25 mouse cellular contexts compared by ENCODE assay signal in the genomic region with DNA sequence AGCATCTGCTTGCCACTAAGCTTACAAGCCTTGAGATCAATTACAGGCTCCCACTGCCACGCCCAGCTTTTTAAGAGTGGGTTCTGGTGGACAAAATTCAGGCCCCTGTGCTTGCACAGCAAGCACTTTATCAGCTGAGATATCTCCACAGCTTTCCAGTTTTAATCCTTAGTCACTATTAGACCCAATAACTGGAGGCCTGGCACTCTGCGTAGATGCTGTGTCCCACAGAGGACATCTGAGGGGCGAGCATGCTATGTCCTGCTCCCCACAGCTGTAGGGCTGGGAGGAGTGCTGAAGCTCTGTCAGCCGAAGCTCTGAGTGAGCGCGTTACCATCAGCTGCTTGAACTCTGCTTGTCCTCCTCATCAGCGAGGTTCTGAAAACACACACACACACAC. TPM values are rescaled to one million over a fixed set of nuclear protein-coding genes. Genes with fewer than 3 reads are reported as not detected.
DNase-seq lines count a peak whose midpoint lies in the region; ATAC-seq lines count a peak whose summit lies in the region.
"Had no signal": no experiment of that assay in that cellular context is flagged by ENCODE, and none has a peak within 500 bp of the region (broad histone marks: within the 10 kb centered on the region; RNA-seq: fewer than 3 reads in every experiment).

No protein-coding gene starts in this region.

- H3K9me3 ChIP-seq in midbrain, embryonic 11.5 days (ENCODE audit: control insufficient read depth, low read length) = no peaks in the 10 kb centered on the region
- H3K9me3 ChIP-seq in midbrain, embryonic 14.5 days (ENCODE audit: control insufficient read depth, low read length) = no peaks in the 10 kb centered on the region
- H3K9me3 ChIP-seq: G1E had no signal

- no peak for ATAC-seq in midbrain, embryonic 11.5 days (ENCODE audit: low FRiP score)
- ATAC-seq in midbrain, embryonic 14.5 days (ENCODE audit: low FRiP score, low TSS enrichment) = no peak
- ATAC-seq: activated CD4-positive, CD25-positive, alpha-beta regulatory T cell, adult 4 months; CD4-positive, CD25-positive, alpha-beta regulatory T cell, adult 4 months; Patski had no signal

- peaks cover 4% of the 10 kb centered on the region for H3K4me1 ChIP-seq in midbrain, embryonic 11.5 days (ENCODE audit: control insufficient read depth, insufficient read depth, low read length)
- no peaks in the 10 kb centered on the region for H3K4me1 ChIP-seq in midbrain, embryonic 14.5 days (ENCODE audit: control insufficient read depth, insufficient read depth, low read length)

- H3K4me2 ChIP-seq in midbrain, embryonic 11.5 days = no peak overlapping the region
- no peak overlapping the region for H3K4me2 ChIP-seq in midbrain, embryonic 14.5 days (ENCODE audit: low read length)

- peak; percentile 60 for DNase-seq in heart, adult 11 months
- DNase-seq in heart, adult 18-20 months = no peak
- DNase-seq in midbrain, embryonic 11.5 days (ENCODE audit: low spot score, missing footprints) = peak; percentile 57
- no peak for DNase-seq in midbrain, embryonic 14.5 days
- DNase-seq: adrenal gland, adult 2 months; adrenal gland, adult 8-10 months; adrenal gland, postnatal 10 days; adrenal gland, postnatal 14 days; adrenal gland, postnatal 25 days; adrenal gland, postnatal 36 days; B cell, adult 2 months; cerebellum, adult 11 months; cerebellum, adult 11-12 months; cerebellum, adult 18-20 months had no signal

- H3K27me3 ChIP-seq in midbrain, embryonic 11.5 days (ENCODE audit: control insufficient read depth, insufficient read depth, low read length) = peaks cover 12% of the 10 kb centered on the region; the same call in 1 of the 2 replicates
- peaks cover 19% of the 10 kb centered on the region; the same call in 1 of the 2 replicates for H3K27me3 ChIP-seq in midbrain, embryonic 14.5 days (ENCODE audit: control insufficient read depth, insufficient read depth, low read length)

- no peaks in the 10 kb centered on the region for H3K36me3 ChIP-seq in midbrain, embryonic 11.5 days (ENCODE audit: control insufficient read depth, insufficient read depth, low read length)
- H3K36me3 ChIP-seq in midbrain, embryonic 14.5 days (ENCODE audit: control insufficient read depth, insufficient read depth, low read length) = no peaks in the 10 kb centered on the region
- H3K36me3 ChIP-seq: G1E had no signal

- H3K27ac ChIP-seq in midbrain, embryonic 11.5 days (ENCODE audit: low read depth, low read length) = no peak overlapping the region
- no peak overlapping the region for H3K27ac ChIP-seq in midbrain, embryonic 14.5 days (replicated peaks; ENCODE audit: low read depth, low read length)

- H3K4me3 ChIP-seq in midbrain, embryonic 11.5 days (ENCODE audit: low read depth, low read length) = no peak overlapping the region
- H3K4me3 ChIP-seq in midbrain, embryonic 14.5 days (replicated peaks; ENCODE audit: low read depth, low read length) = no peak overlapping the region

- no peak overlapping the region for H3K9ac ChIP-seq in midbrain, embryonic 11.5 days (ENCODE audit: low read length)
- H3K9ac ChIP-seq in midbrain, embryonic 14.5 days (replicated peaks; ENCODE audit: low read length) = no peak overlapping the region

- WGBS in midbrain, embryonic 11.5 days = 52% methylated on average over 7 of the region's 7 CpGs
- 62% methylated on average over 7 of the region's 7 CpGs for WGBS in midbrain, embryonic 14.5 days

RNA-seq across cellular contexts. Expression of a gene that starts 6.3 kb away (rescaled TPM):
- total RNA-seq in heart, adult 18-20 months (2021) = not detected
- polyA plus RNA-seq in midbrain, embryonic 11.5 days (2014; fragmentation: Nextera tagmentation; extraction: Ambion mirVana) = not detected in 2 replicates
- not detected in 2 replicates for polyA plus RNA-seq in midbrain, embryonic 14.5 days (2014; fragmentation: Nextera tagmentation; extraction: Ambion mirVana)
- total RNA-seq: adrenal gland, adult 18-20 months; adrenal gland, adult 2 months; adrenal gland, adult 8-10 months; adrenal gland, postnatal 10 days; adrenal gland, postnatal 14 days; adrenal gland, postnatal 25 days; adrenal gland, postnatal 36 days; adrenal gland, postnatal 4 days; CH12.LX; ES-E14; G1E; MEL had no signal
- polyA plus RNA-seq: activated CD4-positive, CD25-positive, alpha-beta regulatory T cell, adult 4 months; adrenal gland, adult 2 months; brain, embryonic 14.5 days; C2C12; CD4-positive, CD25-positive, alpha-beta regulatory T cell, adult 4 months; G1E had no signal

Comparison
In these comparisons a context has a peak if more than half of its experiments do, and no peak if none do; other contexts are left out.
1. DNase-seq: peak in heart, adult 11 months (single experiment) and midbrain, embryonic 11.5 days (single experiment); none in heart, adult 18-20 months (0 of 2) and midbrain, embryonic 14.5 days (single experiment).